Mouse (Mus musculus) cortical plate, adult 2 months (tissue): ENCODE measurements around the gene Tia1. TPM values are rescaled to one million over a fixed set of nuclear protein-coding genes. Genes with fewer than 3 reads are reported as not detected.

ENCODE experiments used
- H3K27ac ChIP-seq: fragments of 200-500 bp; 2 replicates; pipeline ENCODE4 v1.5.1; 2012; ENCODE audit warnings: low read length, control low read depth, inconsistent platforms; ENCODE audit not compliant: insufficient read depth
- H3K4me1 ChIP-seq: fragments of 200-500 bp; 2 replicates; pipeline ENCODE4 v1.6.1; 2011; ENCODE audit warnings: low read length; ENCODE audit not compliant: control insufficient read depth, insufficient read depth
- H3K4me3 ChIP-seq: fragments of 200-500 bp; 2 replicates; pipeline ENCODE4 v1.5.1; 2011; ENCODE audit warnings: mild to moderate bottlenecking, low read length, control low read depth; ENCODE audit not compliant: insufficient read depth
- CTCF ChIP-seq: fragments of 200-500 bp; IDR thresholded peaks from 2 replicates; pipeline ENCODE4 v1.5.1; 2011; ENCODE audit warnings: mild to moderate bottlenecking, control low read depth, low read length; ENCODE audit not compliant: insufficient read depth; ENCODE audit errors: extremely low read depth
- POLR2A ChIP-seq: fragments of 200-500 bp; IDR thresholded peaks from 2 replicates; pipeline ENCODE4 v1.6.1; 2011; ENCODE audit warnings: mild to moderate bottlenecking, low read length, control low read depth; ENCODE audit not compliant: insufficient read depth; ENCODE audit errors: extremely low read depth
- polyA plus RNA-seq: library from polyadenylated mRNA; depleted of rRNA; stranded (reverse); fragments of >200 nt; gene quantifications from 2 replicates; pipeline ENCODE4 v1.2.3, GENCODE M21; 2012

The Tia1 gene
- polyA plus RNA-seq, 1 experiment = 122 TPM

DNA sequence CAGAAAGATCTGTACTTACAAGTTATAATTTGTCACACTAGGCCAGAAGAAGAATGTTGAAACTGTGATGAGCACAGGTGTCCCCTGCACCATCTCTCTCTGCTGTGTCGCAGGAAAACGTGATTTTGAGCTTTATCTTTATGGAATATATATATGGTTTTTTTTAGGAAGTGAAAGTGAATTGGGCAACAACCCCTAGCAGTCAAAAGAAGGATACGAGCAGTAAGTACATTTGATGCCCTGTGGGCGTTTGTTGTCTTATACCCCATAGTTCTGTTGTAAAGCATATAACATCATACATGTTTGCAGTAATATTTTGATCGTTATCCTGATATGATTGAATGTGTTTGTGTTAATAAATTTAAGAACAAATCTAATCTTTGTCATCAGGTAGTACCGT lies 14.7 kb downstream of the Tia1 start:
- no peak overlapping the region for H3K27ac ChIP-seq
- TF ChIP-seq CTCF (no peak), POLR2A (no peak)
- H3K4me1 ChIP-seq = no peaks in the 10 kb centered on the region
- H3K4me3 ChIP-seq = no peak overlapping the region

DNA sequence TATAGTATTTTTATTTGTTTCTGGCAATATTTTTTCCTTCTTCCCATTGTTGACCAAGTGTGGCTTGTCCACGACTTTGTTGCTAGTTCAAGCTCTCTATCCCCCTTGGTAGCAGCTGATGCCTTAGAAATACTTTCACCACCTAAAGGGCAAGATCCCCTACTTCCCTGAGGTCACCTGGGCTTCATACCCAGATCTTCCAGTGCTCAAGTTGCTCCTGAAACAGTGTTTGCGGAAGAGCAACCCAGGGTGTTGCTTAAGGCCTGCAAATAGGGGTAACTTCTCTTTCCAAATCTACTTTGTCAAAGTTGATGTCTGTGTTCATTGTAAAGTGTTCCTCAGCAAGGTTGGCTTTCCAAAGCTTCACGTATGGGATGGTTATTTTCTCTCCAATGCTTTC lies 15.2 kb downstream of the Tia1 start:
- no peak for TF ChIP-seq POLR2A
- no peak for TF ChIP-seq CTCF
- H3K27ac ChIP-seq = no peak overlapping the region
- H3K4me3 ChIP-seq = no peak overlapping the region
- no peaks in the 10 kb centered on the region for H3K4me1 ChIP-seq

DNA sequence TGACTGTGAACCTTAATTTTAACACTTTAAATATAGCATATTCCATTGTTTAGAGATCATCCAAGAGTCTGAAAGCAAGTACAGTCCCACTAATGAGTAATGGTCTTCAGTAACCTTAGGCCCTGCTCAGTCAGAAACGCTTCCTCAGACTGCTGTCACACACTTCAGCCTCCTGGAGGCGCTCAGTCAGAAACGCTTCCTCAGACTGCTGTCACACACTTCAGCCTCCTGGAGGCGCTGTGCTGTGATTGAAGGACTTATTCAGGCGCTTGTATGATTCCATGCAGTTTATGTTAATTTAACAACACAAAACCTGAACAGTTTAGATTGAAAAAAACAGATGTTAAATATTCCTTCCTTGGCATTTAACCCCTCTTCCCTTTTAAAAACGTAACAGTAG lies 16.5 kb downstream of the Tia1 start:
- no peak for TF ChIP-seq POLR2A
- no peak for TF ChIP-seq CTCF
- Histone ChIP-seq H3K27ac (no peak overlapping the region), H3K4me1 (no peaks in the 10 kb centered on the region), H3K4me3 (no peak overlapping the region)

DNA sequence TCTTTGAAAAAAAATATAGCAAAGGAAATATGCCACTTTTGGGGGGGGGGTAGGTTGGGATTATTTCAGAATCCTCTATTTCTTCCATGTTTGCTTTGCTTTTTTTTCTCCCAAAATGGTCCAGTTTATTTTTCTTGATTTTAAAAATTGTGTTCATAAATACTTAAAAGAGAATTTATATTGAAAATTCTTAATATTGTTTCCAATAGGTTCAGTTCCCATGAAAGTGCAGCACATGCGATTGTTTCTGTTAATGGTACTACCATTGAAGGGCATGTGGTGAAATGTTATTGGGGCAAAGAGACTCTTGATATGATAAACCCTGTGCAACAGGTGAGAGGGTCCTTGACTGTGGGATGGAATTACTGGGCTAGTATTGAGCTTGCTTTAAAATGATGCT lies 22.3 kb downstream of the Tia1 start, which contains the start of gene Gm44790:
Gene Gm44790, plus strand, starts transcription at position 301 of the 400 bp plus-strand sequence.
- TF ChIP-seq CTCF (no peak), POLR2A (no peak)
- H3K27ac ChIP-seq = no peak within 1 kb of the TSS
- no peak within 1 kb of the TSS for H3K4me3 ChIP-seq
- no peaks in the 10 kb centered on the region for H3K4me1 ChIP-seq

DNA sequence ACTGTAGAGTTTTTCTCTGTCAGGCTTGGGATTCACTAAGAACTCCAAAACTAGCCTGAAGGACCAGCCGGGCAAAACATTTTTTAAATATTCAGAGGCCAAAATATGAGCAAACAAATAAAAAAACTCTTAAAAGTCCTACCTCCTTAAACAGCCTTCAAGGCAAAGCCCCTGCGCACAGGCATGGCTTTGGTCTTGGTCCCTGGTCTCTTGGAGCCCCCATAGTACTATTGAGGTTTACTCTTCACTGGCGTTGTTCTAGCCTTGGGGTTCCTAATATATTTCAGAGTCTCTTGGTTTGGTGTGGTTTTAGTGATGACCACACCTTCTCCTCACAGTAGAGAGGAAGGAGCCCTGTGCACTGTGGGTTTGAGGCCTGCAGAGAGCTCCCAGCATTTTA lies 27.5 kb downstream of the Tia1 start:
- TF ChIP-seq CTCF = no peak
- TF ChIP-seq POLR2A = no peak
- no peak overlapping the region for H3K27ac ChIP-seq
- H3K4me3 ChIP-seq = no peak overlapping the region

DNA sequence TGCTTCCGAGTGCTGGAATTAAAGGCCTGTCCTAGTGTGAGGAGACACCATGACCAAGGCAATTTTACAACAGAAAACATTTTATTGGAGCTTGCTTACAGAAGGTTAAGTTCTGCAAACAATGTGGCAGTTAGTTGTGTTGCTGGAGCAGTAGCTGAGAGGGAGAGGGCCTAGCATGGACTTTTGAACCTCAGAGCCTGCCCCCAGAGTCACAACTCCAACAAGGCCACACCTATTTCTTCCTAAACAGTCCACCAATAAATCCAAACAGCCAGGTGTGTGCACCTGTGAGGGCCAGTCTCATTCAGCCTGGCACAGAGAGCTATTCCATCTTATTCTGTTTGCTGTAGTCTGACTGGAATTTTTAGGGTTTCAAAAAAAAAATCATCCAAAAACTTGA lies 29.7 kb downstream of the Tia1 start:
- TF ChIP-seq POLR2A (no peak), CTCF (no peak)
- Histone ChIP-seq H3K4me1 (no peaks in the 10 kb centered on the region), H3K27ac (no peak overlapping the region), H3K4me3 (no peak overlapping the region)

More for the DNA sequence above, 27.5 kb downstream of the Tia1 start:
- H3K4me1 ChIP-seq = no peaks in the 10 kb centered on the region

DNA sequence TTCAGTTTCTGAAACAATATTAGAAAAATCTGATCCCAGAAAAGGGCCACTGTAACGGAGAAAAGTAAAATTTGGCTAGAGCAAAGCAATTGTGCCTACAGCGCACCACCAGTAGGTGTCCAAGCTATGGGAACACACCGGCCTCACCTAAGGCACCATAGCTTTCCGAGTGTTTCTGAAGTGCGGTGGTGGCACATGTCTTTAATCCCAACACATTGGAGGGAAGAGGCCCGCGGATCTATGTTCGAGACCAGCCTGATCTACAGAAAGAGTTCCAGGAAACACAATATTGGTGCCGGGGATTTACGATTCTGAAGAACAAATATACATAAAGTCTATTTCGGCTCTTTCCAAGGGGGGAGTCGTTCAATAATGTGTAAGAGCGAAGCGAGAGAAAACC lies 33.7 kb downstream of the Tia1 start:
- Histone ChIP-seq H3K27ac (peak overlapping the region; percentile 73), H3K4me1 (no peaks in the 10 kb centered on the region), H3K4me3 (peak overlapping the region; percentile 68)
- TF ChIP-seq CTCF (peak; percentile 37), POLR2A (no peak)

DNA sequence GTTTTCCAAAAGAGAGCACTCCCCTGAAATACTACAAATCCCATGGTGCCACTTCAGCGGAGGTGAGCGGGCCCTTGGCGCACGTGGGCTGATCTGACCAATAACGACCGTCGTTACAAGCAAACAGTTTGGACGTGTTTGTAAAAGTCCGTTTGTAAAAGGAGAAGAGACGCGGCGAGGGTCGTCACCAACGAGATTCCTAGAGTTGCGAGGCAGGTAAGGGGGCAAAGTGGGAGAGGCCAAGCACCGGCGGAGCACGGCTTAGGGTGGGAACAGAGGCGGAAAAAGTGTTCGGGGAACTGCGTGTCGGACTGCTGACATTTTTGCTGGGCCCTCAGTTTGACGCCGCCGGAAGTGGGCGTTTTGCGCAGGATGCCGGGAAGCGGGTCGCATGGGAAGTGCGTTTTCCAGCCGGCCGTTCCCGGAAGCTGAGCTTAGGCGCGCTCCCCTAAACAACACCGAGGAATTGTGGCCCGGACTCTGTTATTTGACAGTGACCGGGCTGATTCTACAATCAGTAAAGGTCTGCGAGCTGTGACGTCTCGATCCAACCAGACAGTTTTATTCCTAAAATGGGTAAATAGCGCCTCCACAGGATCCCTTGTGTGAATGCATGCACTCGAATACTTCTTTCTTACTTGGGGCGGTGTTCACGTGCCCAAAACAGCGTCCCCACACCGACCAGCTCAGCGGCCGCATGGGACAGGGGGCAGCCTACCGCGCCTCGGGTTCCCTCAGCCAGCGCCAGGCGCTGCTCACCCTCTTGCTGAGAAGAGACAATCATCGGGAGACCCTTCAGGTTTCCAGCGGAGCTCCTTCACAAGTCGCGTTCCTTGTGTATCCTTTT lies 34.5 kb downstream of the Tia1 start, which contains the start of gene C87436:
Gene C87436, plus strand, starts transcription at position 103 of the 847 bp plus-strand sequence.
- Histone ChIP-seq H3K27ac (peak within 1 kb of the TSS; percentile 95), H3K4me3 (peak within 1 kb of the TSS; percentile 68), H3K4me1 (no peaks in the 10 kb centered on the region)
- TF ChIP-seq CTCF = peak; percentile 32; the same call in 1 of the 2 replicates
- peak; percentile 69 for TF ChIP-seq POLR2A

DNA sequence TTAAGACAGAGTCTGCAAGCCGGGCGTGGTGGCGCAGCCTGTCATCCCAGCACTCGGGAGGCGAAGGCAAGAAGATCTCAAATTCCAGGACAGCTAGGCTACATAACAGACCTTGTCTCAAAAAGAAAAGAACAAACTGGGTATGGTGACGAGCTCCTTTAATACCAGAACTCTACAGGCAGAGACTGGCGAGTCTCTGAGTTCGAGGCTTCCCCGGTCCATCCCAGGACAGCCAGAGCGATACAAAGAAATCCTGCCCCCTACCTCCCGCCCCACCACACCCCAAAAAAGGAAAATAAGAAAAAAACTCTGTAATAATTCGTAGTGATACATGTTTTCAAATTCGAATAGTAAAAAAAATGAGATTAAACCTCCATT lies 35.1 kb downstream of the Tia1 start:
- TF ChIP-seq POLR2A = no peak
- no peak for TF ChIP-seq CTCF
- H3K27ac ChIP-seq = no peak overlapping the region; the same call in 1 of the 2 replicates
- peak overlapping the region; percentile 68 for H3K4me3 ChIP-seq
- H3K4me1 ChIP-seq = no peaks in the 10 kb centered on the region

DNA sequence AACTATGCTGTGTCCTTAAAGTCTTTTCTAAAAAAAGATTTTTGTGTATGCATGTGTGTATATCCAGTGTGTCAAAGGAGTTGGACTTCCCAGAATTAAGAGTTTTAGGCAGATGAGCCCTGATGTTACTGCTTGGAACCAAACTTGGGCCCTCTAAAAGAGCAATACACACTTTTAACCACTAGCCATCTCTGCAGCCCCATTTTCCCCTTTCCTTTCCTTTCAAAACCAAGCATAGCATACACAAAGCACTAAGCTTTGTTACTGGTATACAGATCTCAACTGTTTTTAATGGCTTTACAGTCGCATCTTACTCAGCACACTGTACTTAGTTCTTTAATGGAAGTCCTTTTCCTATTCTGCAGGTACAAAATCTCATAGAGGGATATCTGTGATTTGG lies 35.5 kb downstream of the Tia1 start:
- TF ChIP-seq CTCF (no peak), POLR2A (no peak)

More for the DNA sequence above, 35.5 kb downstream of the Tia1 start:
- no peak overlapping the region; the same call in 1 of the 2 replicates for H3K4me3 ChIP-seq
- no peak overlapping the region for H3K27ac ChIP-seq
- no peaks in the 10 kb centered on the region for H3K4me1 ChIP-seq
